Mouse (Mus musculus): ENCODE measurements around the gene Ganc. TPM values are rescaled to one million over a fixed set of nuclear protein-coding genes. Genes with fewer than 3 reads are reported as not detected.

Gene Ganc
- polyA plus RNA-seq, 1 experiment from 2014 or later = 10.1 TPM

- Histone ChIP-seq H3K9ac (no peak overlapping the region), H3K36me3 (no peaks in the 10 kb centered on the region), H3K9me3 (replicated peaks) (0 out of 2 replicates have a peak, but pooled peaks cover 6% of the 10 kb centered on the region), H3K27me3 (no peaks in the 10 kb centered on the region), H3K4me1 (no peaks in the 10 kb centered on the region), H3K4me3 (no peak overlapping the region), H3K27ac (no peak overlapping the region), H3K4me2 (replicated peaks) (no peak overlapping the region)
- ATAC-seq (ENCODE audit: low FRiP score) = no peak
- 71% methylated on average over 2 of the region's 2 CpGs for WGBS
Observed at GRCm38 (mm10) chr2:120454987-120455386, 51.3 kb downstream of the Ganc start.

- H3K27me3 ChIP-seq = no peaks in the 10 kb centered on the region
- 78% methylated on average over 4 of the region's 4 CpGs for WGBS
- H3K4me1 ChIP-seq = no peaks in the 10 kb centered on the region
- ATAC-seq (ENCODE audit: low FRiP score) = no peak
- no peak within 1 kb of the TSS for H3K9ac ChIP-seq
- H3K4me3 ChIP-seq = no peak within 1 kb of the TSS
- no peak within 1 kb of the TSS for H3K4me2 ChIP-seq (replicated peaks)
- 0 out of 2 replicates have a peak, but pooled peaks cover 6% of the 10 kb centered on the region for H3K9me3 ChIP-seq (replicated peaks)
- no peaks in the 10 kb centered on the region for H3K36me3 ChIP-seq
- H3K27ac ChIP-seq = no peak within 1 kb of the TSS
Observed at GRCm38 (mm10) chr2:120455719-120456118, 52.0 kb downstream of the Ganc start, which contains the start of gene Capn3. Gene Capn3, plus strand, starts transcription at chr2:120456019.

- 87% methylated on average over 4 of the region's 4 CpGs for WGBS
- no peaks in the 10 kb centered on the region for H3K9me3 ChIP-seq (replicated peaks)
- H3K36me3 ChIP-seq = no peaks in the 10 kb centered on the region
- H3K4me3 ChIP-seq = no peak overlapping the region
- no peaks in the 10 kb centered on the region for H3K27me3 ChIP-seq
- H3K9ac ChIP-seq = no peak overlapping the region
- no peak for ATAC-seq (ENCODE audit: low FRiP score)
- no peak overlapping the region for H3K27ac ChIP-seq
- no peaks in the 10 kb centered on the region for H3K4me1 ChIP-seq
- no peak overlapping the region for H3K4me2 ChIP-seq (replicated peaks)
Observed at GRCm38 (mm10) chr2:120460216-120460615, 56.5 kb downstream of the Ganc start.

- 96% methylated on average over 7 of the region's 7 CpGs for WGBS
- Histone ChIP-seq H3K9me3 (replicated peaks) (no peaks in the 10 kb centered on the region), H3K9ac (no peak overlapping the region), H3K27ac (no peak overlapping the region), H3K27me3 (no peaks in the 10 kb centered on the region), H3K4me2 (replicated peaks) (no peak overlapping the region), H3K36me3 (no peaks in the 10 kb centered on the region), H3K4me3 (no peak overlapping the region), H3K4me1 (no peaks in the 10 kb centered on the region)
- no peak for ATAC-seq (ENCODE audit: low FRiP score)
Observed at GRCm38 (mm10) chr2:120463328-120463727, 59.6 kb downstream of the Ganc start.

GRCm38 (mm10) chr2:120464091-120464490 lies 60.4 kb downstream of the Ganc start:
- Histone ChIP-seq H3K4me2 (replicated peaks) (no peak overlapping the region), H3K27ac (no peak overlapping the region), H3K9me3 (replicated peaks) (no peaks in the 10 kb centered on the region), H3K4me1 (no peaks in the 10 kb centered on the region), H3K9ac (no peak overlapping the region), H3K4me3 (no peak overlapping the region), H3K36me3 (no peaks in the 10 kb centered on the region), H3K27me3 (no peaks in the 10 kb centered on the region)
- no peak for ATAC-seq (ENCODE audit: low FRiP score)
- WGBS = 83% methylated on average over 8 of the region's 8 CpGs

GRCm38 (mm10) chr2:120464732-120465396 lies 61.2 kb downstream of the Ganc start:
- no peak overlapping the region for H3K4me2 ChIP-seq (replicated peaks)
- 98% methylated on average over 2 of the region's 2 CpGs for WGBS
- no peaks in the 10 kb centered on the region for H3K4me1 ChIP-seq
- ATAC-seq (ENCODE audit: low FRiP score) = no peak
- no peak overlapping the region for H3K4me3 ChIP-seq
- H3K27ac ChIP-seq = no peak overlapping the region
- H3K9ac ChIP-seq = no peak overlapping the region
- H3K9me3 ChIP-seq (replicated peaks) = no peaks in the 10 kb centered on the region
- H3K27me3 ChIP-seq = no peaks in the 10 kb centered on the region
- H3K36me3 ChIP-seq = no peaks in the 10 kb centered on the region

GRCm38 (mm10) chr2:120465397-120465785 lies 61.7 kb downstream of the Ganc start:
- no peaks in the 10 kb centered on the region for H3K4me1 ChIP-seq
- no peak overlapping the region for H3K4me3 ChIP-seq
- H3K9ac ChIP-seq = no peak overlapping the region
- no peak overlapping the region for H3K4me2 ChIP-seq (replicated peaks)
- H3K27ac ChIP-seq = no peak overlapping the region
- 83% methylated on average over 5 of the region's 5 CpGs for WGBS
- H3K36me3 ChIP-seq = no peaks in the 10 kb centered on the region
- ATAC-seq (ENCODE audit: low FRiP score) = no peak
- no peaks in the 10 kb centered on the region for H3K27me3 ChIP-seq
- no peaks in the 10 kb centered on the region for H3K9me3 ChIP-seq (replicated peaks)

GRCm38 (mm10) chr2:120468011-120468410 lies 64.3 kb downstream of the Ganc start:
- H3K4me2 ChIP-seq (replicated peaks) = no peak overlapping the region
- no peak overlapping the region for H3K9ac ChIP-seq
- H3K27me3 ChIP-seq = no peaks in the 10 kb centered on the region
- no peak overlapping the region for H3K27ac ChIP-seq
- no peaks in the 10 kb centered on the region for H3K9me3 ChIP-seq (replicated peaks)
- H3K4me3 ChIP-seq = no peak overlapping the region
- ATAC-seq (ENCODE audit: low FRiP score) = no peak
- H3K36me3 ChIP-seq = no peaks in the 10 kb centered on the region
- no peaks in the 10 kb centered on the region for H3K4me1 ChIP-seq

GRCm38 (mm10) chr2:120469220-120469619 lies 65.5 kb downstream of the Ganc start:
- WGBS = 88% methylated on average over 3 of the region's 3 CpGs
- ATAC-seq (ENCODE audit: low FRiP score) = no peak
- H3K9me3 ChIP-seq (replicated peaks) = no peaks in the 10 kb centered on the region

GRCm38 (mm10) chr2:120469715-120470114 lies 66.0 kb downstream of the Ganc start:
- no peak for ATAC-seq (ENCODE audit: low FRiP score)
- Histone ChIP-seq H3K9me3 (replicated peaks) (no peaks in the 10 kb centered on the region), H3K36me3 (no peaks in the 10 kb centered on the region), H3K9ac (no peak overlapping the region), H3K27ac (no peak overlapping the region), H3K4me3 (no peak overlapping the region), H3K27me3 (no peaks in the 10 kb centered on the region), H3K4me1 (no peaks in the 10 kb centered on the region), H3K4me2 (replicated peaks) (no peak overlapping the region)
- 92% methylated on average over 10 of the region's 10 CpGs for WGBS

More at GRCm38 (mm10) chr2:120469220-120469619, 65.5 kb downstream of the Ganc start:
- H3K27me3 ChIP-seq = no peaks in the 10 kb centered on the region
- no peak overlapping the region for H3K27ac ChIP-seq
- H3K36me3 ChIP-seq = no peaks in the 10 kb centered on the region
- no peak overlapping the region for H3K4me3 ChIP-seq
- no peak overlapping the region for H3K9ac ChIP-seq
- no peaks in the 10 kb centered on the region for H3K4me1 ChIP-seq
- no peak overlapping the region for H3K4me2 ChIP-seq (replicated peaks)

GRCm38 (mm10) chr2:120470856-120471255 lies 67.2 kb downstream of the Ganc start:
- Histone ChIP-seq H3K27me3 (no peaks in the 10 kb centered on the region), H3K27ac (no peak overlapping the region), H3K9me3 (replicated peaks) (no peaks in the 10 kb centered on the region), H3K36me3 (no peaks in the 10 kb centered on the region), H3K4me2 (replicated peaks) (no peak overlapping the region), H3K4me1 (no peaks in the 10 kb centered on the region), H3K4me3 (no peak overlapping the region), H3K9ac (no peak overlapping the region)
- WGBS = 78% methylated on average over 4 of the region's 4 CpGs
- ATAC-seq (ENCODE audit: low FRiP score) = no peak

- 63% methylated on average over 13 of the region's 13 CpGs for WGBS
- Histone ChIP-seq H3K36me3 (no peaks in the 10 kb centered on the region), H3K4me2 (replicated peaks) (no peak overlapping the region), H3K4me1 (0 out of 2 replicates have a peak, but pooled peaks cover 3% of the 10 kb centered on the region), H3K9ac (no peak overlapping the region), H3K27me3 (no peaks in the 10 kb centered on the region), H3K4me3 (no peak overlapping the region), H3K27ac (no peak overlapping the region), H3K9me3 (replicated peaks) (no peaks in the 10 kb centered on the region)
- no peak for ATAC-seq (ENCODE audit: low FRiP score)
Observed at GRCm38 (mm10) chr2:120476277-120477087, 72.8 kb downstream of the Ganc start.

Measured in hindbrain, embryonic 12.5 days (tissue).